Mouse (Mus musculus) thymus, postnatal 10 days (tissue): Measurements from ENCODE around the gene Disc1.
A peak's percentile ranks its signal among the peaks of the same experiment; 100 is the strongest.

Source experiments
- DNase-seq, 2 experiments: peaks; one replicate each; pipeline ENCODE4 v3.0.0; 2021; ENCODE audit warnings: low spot score in 2 of 2

Gene Disc1

GRCm38 (mm10) chr8:125126482-125126881 lies 72.5 kb downstream of the Disc1 start:
- DNase-seq = no peak

GRCm38 (mm10) chr8:125127621-125128020 lies 73.6 kb downstream of the Disc1 start:
- DNase-seq = no peak

- DNase-seq = peak in 1 of 2 experiments; percentile 39
Measured at GRCm38 (mm10) chr8:125128305-125128704, 74.3 kb downstream of the Disc1 start.

GRCm38 (mm10) chr8:125130835-125131234 lies 76.8 kb downstream of the Disc1 start:
- no peak for DNase-seq

GRCm38 (mm10) chr8:125131265-125131664 lies 77.3 kb downstream of the Disc1 start:
- no peak for DNase-seq

- DNase-seq = no peak
Measured at GRCm38 (mm10) chr8:125133685-125134114, 79.7 kb downstream of the Disc1 start.

- no peak for DNase-seq
Measured at GRCm38 (mm10) chr8:125134876-125135275, 80.9 kb downstream of the Disc1 start.

GRCm38 (mm10) chr8:125139689-125140150 lies 85.7 kb downstream of the Disc1 start:
- no peak for DNase-seq

GRCm38 (mm10) chr8:125140965-125141364 lies 87.0 kb downstream of the Disc1 start:
- no peak for DNase-seq

GRCm38 (mm10) chr8:125156863-125157640 lies 103.1 kb downstream of the Disc1 start:
- no peak for DNase-seq

- no peak for DNase-seq
Measured at GRCm38 (mm10) chr8:125157641-125158005, 103.6 kb downstream of the Disc1 start.

GRCm38 (mm10) chr8:125159387-125159786 lies 105.4 kb downstream of the Disc1 start:
- DNase-seq = no peak

GRCm38 (mm10) chr8:125163491-125163890 lies 109.5 kb downstream of the Disc1 start:
- no peak for DNase-seq

- no peak for DNase-seq
Measured at GRCm38 (mm10) chr8:125163906-125164305, 109.9 kb downstream of the Disc1 start.

GRCm38 (mm10) chr8:125165505-125166446 lies 111.8 kb downstream of the Disc1 start:
- DNase-seq = peak; percentile 24 to 71

GRCm38 (mm10) chr8:125166545-125166944 lies 112.5 kb downstream of the Disc1 start:
- DNase-seq = no peak

- no peak for DNase-seq
Measured at GRCm38 (mm10) chr8:125166988-125167387, 113.0 kb downstream of the Disc1 start.

GRCm38 (mm10) chr8:125169628-125170027 lies 115.6 kb downstream of the Disc1 start:
- no peak for DNase-seq

GRCm38 (mm10) chr8:125171531-125171930 lies 117.5 kb downstream of the Disc1 start:
- DNase-seq = no peak

GRCm38 (mm10) chr8:125174237-125174636 lies 120.2 kb downstream of the Disc1 start:
- DNase-seq = no peak

- DNase-seq = no peak
Measured at GRCm38 (mm10) chr8:125174851-125175250, 120.9 kb downstream of the Disc1 start.

- DNase-seq = no peak
Measured at GRCm38 (mm10) chr8:125175661-125176060, 121.7 kb downstream of the Disc1 start.
